Comparison of ENCODE assay signal across 31 mouse cellular contexts in genomic region chr7:97380500-97381123, GRCm38 (mm10). TPM values are rescaled to one million over a fixed set of nuclear protein-coding genes. Genes with fewer than 3 reads are reported as not detected.
DNase-seq lines count a peak whose midpoint lies in the region; ATAC-seq lines count a peak whose summit lies in the region.
"Had no signal": no experiment of that assay in that cellular context is flagged by ENCODE, and none has a peak within 500 bp of the region (broad histone marks: within the 10 kb centered on the region; RNA-seq: fewer than 3 reads in every experiment).

No protein-coding gene starts in this region.

- ATAC-seq in frontal cortex, adult (ENCODE audit: low TSS enrichment): peak; percentile 87; the same call in 1 of the 2 replicates
- ATAC-seq in midbrain, embryonic 11.5 days (ENCODE audit: low FRiP score): no peak
- no peak for ATAC-seq in midbrain, embryonic 15.5 days (replicated peaks)
- ATAC-seq: activated CD4-positive, CD25-positive, alpha-beta regulatory T cell, adult 4 months; CD4-positive, CD25-positive, alpha-beta regulatory T cell, adult 4 months; forebrain, embryonic 14.5 days; Patski had no signal

- no peak overlapping the region for H3K4me3 ChIP-seq in heart, embryonic 10.5 days
- no peak overlapping the region for H3K4me3 ChIP-seq in midbrain, embryonic 11.5 days (ENCODE audit: low read depth, low read length)
- H3K4me3 ChIP-seq in midbrain, embryonic 15.5 days: no peak overlapping the region
- H3K4me3 ChIP-seq: embryonic facial prominence, embryonic 13.5 days; embryonic facial prominence, embryonic 15.5 days; erythroblast, embryonic 14.5 days; forebrain, embryonic 10.5 days; forebrain, embryonic 12.5 days had no signal

- WGBS in heart, embryonic 10.5 days: 92% methylated on average over 5 of the region's 5 CpGs
- WGBS in midbrain, embryonic 11.5 days: 89% methylated on average over 5 of the region's 5 CpGs
- WGBS in midbrain, embryonic 15.5 days: 94% methylated on average over 5 of the region's 5 CpGs

- no peak overlapping the region for H3K4me2 ChIP-seq in midbrain, embryonic 11.5 days
- H3K4me2 ChIP-seq in midbrain, embryonic 15.5 days: no peak overlapping the region
- H3K4me2 ChIP-seq: embryonic facial prominence, embryonic 13.5 days; embryonic facial prominence, embryonic 15.5 days; forebrain, embryonic 12.5 days had no signal

- no peaks in the 10 kb centered on the region for H3K4me1 ChIP-seq in heart, embryonic 10.5 days
- H3K4me1 ChIP-seq in midbrain, embryonic 11.5 days (ENCODE audit: control insufficient read depth, insufficient read depth, low read length): no peaks in the 10 kb centered on the region
- no peaks in the 10 kb centered on the region for H3K4me1 ChIP-seq in midbrain, embryonic 15.5 days
- H3K4me1 ChIP-seq: embryonic facial prominence, embryonic 13.5 days; embryonic facial prominence, embryonic 15.5 days; forebrain, embryonic 10.5 days; forebrain, embryonic 12.5 days had no signal

- intact Hi-C loops in heart, postnatal 10 days (cut with DNase I): no loop called here

- no peak overlapping the region for H3K9ac ChIP-seq in midbrain, embryonic 11.5 days (ENCODE audit: low read length)
- no peak overlapping the region for H3K9ac ChIP-seq in midbrain, embryonic 15.5 days
- H3K9ac ChIP-seq: embryonic facial prominence, embryonic 13.5 days; embryonic facial prominence, embryonic 15.5 days; forebrain, embryonic 12.5 days had no signal

- no peaks in the 10 kb centered on the region for H3K27me3 ChIP-seq in heart, embryonic 10.5 days (ENCODE audit: insufficient read depth, poor library complexity, severe bottlenecking)
- H3K27me3 ChIP-seq in midbrain, embryonic 11.5 days (ENCODE audit: control insufficient read depth, insufficient read depth, low read length): no peaks in the 10 kb centered on the region
- no peaks in the 10 kb centered on the region for H3K27me3 ChIP-seq in midbrain, embryonic 15.5 days (replicated peaks)
- H3K27me3 ChIP-seq: CH12.LX; embryonic facial prominence, embryonic 13.5 days; embryonic facial prominence, embryonic 15.5 days; forebrain, embryonic 12.5 days; Patski had no signal

- no peak for DNase-seq in frontal cortex, postnatal 14 days (ENCODE audit: low spot score in 2 of 2)
- DNase-seq in heart, embryonic 10.5 days (ENCODE audit: low spot score): peak; percentile 53
- DNase-seq in heart, postnatal 10 days: no peak
- DNase-seq in midbrain, embryonic 11.5 days (ENCODE audit: low spot score, missing footprints): peak; percentile 47
- no peak for DNase-seq in layer of hippocampus, adult 11-12 months (ENCODE audit: low spot score)
- DNase-seq: adrenal gland, adult 8-10 months; adrenal gland, postnatal 14 days; adrenal gland, postnatal 36 days; B cell, adult 2 months; cerebellum, adult 11 months; cerebellum, adult 18-20 months; cerebellum, adult 8-10 months; cerebellum, adult 9-11 months; cerebellum, postnatal 14 days; cerebellum, postnatal 36 days; embryo, embryonic 11 days had no signal

- peaks cover 93% of the 10 kb centered on the region for H3K36me3 ChIP-seq in heart, embryonic 10.5 days
- H3K36me3 ChIP-seq in midbrain, embryonic 11.5 days (ENCODE audit: control insufficient read depth, insufficient read depth, low read length): peaks cover 24% of the 10 kb centered on the region
- H3K36me3 ChIP-seq in midbrain, embryonic 15.5 days (replicated peaks): peaks cover 21% of the 10 kb centered on the region

- no peak overlapping the region for H3K27ac ChIP-seq in heart, embryonic 10.5 days
- no peak overlapping the region for H3K27ac ChIP-seq in midbrain, embryonic 11.5 days (ENCODE audit: low read depth, low read length)
- no peak overlapping the region for H3K27ac ChIP-seq in midbrain, embryonic 15.5 days
- H3K27ac ChIP-seq: embryonic facial prominence, embryonic 13.5 days; embryonic facial prominence, embryonic 15.5 days; forebrain, embryonic 10.5 days; forebrain, embryonic 12.5 days had no signal

- H3K9me3 ChIP-seq in heart, embryonic 10.5 days: no peaks in the 10 kb centered on the region
- no peaks in the 10 kb centered on the region for H3K9me3 ChIP-seq in midbrain, embryonic 11.5 days (ENCODE audit: control insufficient read depth, low read length)
- no peaks in the 10 kb centered on the region for H3K9me3 ChIP-seq in midbrain, embryonic 15.5 days
- H3K9me3 ChIP-seq: embryonic facial prominence, embryonic 13.5 days; embryonic facial prominence, embryonic 15.5 days; forebrain, embryonic 10.5 days; forebrain, embryonic 12.5 days; G1E had no signal

RNA-seq across cellular contexts. Expression of gene Alg8, which starts 9.2 kb away (rescaled TPM):
- polyA plus RNA-seq in heart, embryonic 10.5 days (2016; fragmentation: Nextera tagmentation; extraction: Ambion mirVana): 47.3 and 53.4 TPM in 2 replicates
- total RNA-seq in heart, postnatal 10 days (2021): 1 to 10 TPM; 7.7 to 7.8 TPM
- polyA plus RNA-seq in midbrain, embryonic 11.5 days (2014; fragmentation: Nextera tagmentation; extraction: Ambion mirVana): 37.1 and 38.1 TPM in 2 replicates
- 12.9 and 14.2 TPM in 2 replicates for polyA plus RNA-seq in midbrain, embryonic 15.5 days (2015; fragmentation: Nextera tagmentation; extraction: Ambion mirVana)

RNA-seq across cellular contexts. Expression of gene Ndufc2, which starts 19.2 kb away (rescaled TPM):
- 380 and 484 TPM in 2 replicates for polyA plus RNA-seq in heart, embryonic 10.5 days (2016; fragmentation: Nextera tagmentation; extraction: Ambion mirVana)
- 100 to 1,000 TPM; 525 to 575 TPM for total RNA-seq in heart, postnatal 10 days (2021)
- 371 and 375 TPM in 2 replicates for polyA plus RNA-seq in midbrain, embryonic 11.5 days (2014; fragmentation: Nextera tagmentation; extraction: Ambion mirVana)
- 377 and 384 TPM in 2 replicates for polyA plus RNA-seq in midbrain, embryonic 15.5 days (2015; fragmentation: Nextera tagmentation; extraction: Ambion mirVana)

RNA-seq across cellular contexts. Expression of gene Thrsp, which starts 36.9 kb away (rescaled TPM):
- 0.43 and 0.51 TPM in 2 replicates for polyA plus RNA-seq in heart, embryonic 10.5 days (2016; fragmentation: Nextera tagmentation; extraction: Ambion mirVana)
- total RNA-seq in heart, postnatal 10 days (2021): 10 to 100 TPM; 20.5 to 28.4 TPM
- 0.12 TPM in 1 of 2 replicates, not detected in the other for polyA plus RNA-seq in midbrain, embryonic 11.5 days (2014; fragmentation: Nextera tagmentation; extraction: Ambion mirVana)
- polyA plus RNA-seq in midbrain, embryonic 15.5 days (2015; fragmentation: Nextera tagmentation; extraction: Ambion mirVana): 1.7 and 1.9 TPM in 2 replicates
- total RNA-seq: CH12.LX; common myeloid progenitor, adult 5-6 weeks had no signal
- polyA plus RNA-seq: activated CD4-positive, CD25-positive, alpha-beta regulatory T cell, adult 4 months; embryonic facial prominence, embryonic 11.5 days; erythroblast, embryonic 14.5 days; G1E had no signal

RNA-seq across cellular contexts. Expression of gene Kctd21, which starts 48.5 kb away (rescaled TPM):
- polyA plus RNA-seq in heart, embryonic 10.5 days (2016; fragmentation: Nextera tagmentation; extraction: Ambion mirVana): 4.1 and 4.6 TPM in 2 replicates
- 1 to 10 TPM; 1.4 to 2.7 TPM for total RNA-seq in heart, postnatal 10 days (2021)
- polyA plus RNA-seq in midbrain, embryonic 11.5 days (2014; fragmentation: Nextera tagmentation; extraction: Ambion mirVana): 4.6 and 5.8 TPM in 2 replicates
- 8.1 and 8.3 TPM in 2 replicates for polyA plus RNA-seq in midbrain, embryonic 15.5 days (2015; fragmentation: Nextera tagmentation; extraction: Ambion mirVana)
- polyA plus RNA-seq: erythroblast, embryonic 14.5 days had no signal

RNA-seq across cellular contexts. Expression of gene Usp35, which starts 48.8 kb away (rescaled TPM):
- 1.1 and 2.3 TPM in 2 replicates for polyA plus RNA-seq in heart, embryonic 10.5 days (2016; fragmentation: Nextera tagmentation; extraction: Ambion mirVana)
- 1 to 10 TPM; 1.5 to 1.7 TPM for total RNA-seq in heart, postnatal 10 days (2021)
- polyA plus RNA-seq in midbrain, embryonic 11.5 days (2014; fragmentation: Nextera tagmentation; extraction: Ambion mirVana): 2.5 and 2.9 TPM in 2 replicates
- 4.8 and 5.3 TPM in 2 replicates for polyA plus RNA-seq in midbrain, embryonic 15.5 days (2015; fragmentation: Nextera tagmentation; extraction: Ambion mirVana)
- total RNA-seq: common myeloid progenitor, adult 5-6 weeks had no signal

Comparison
In these comparisons a context has a peak if more than half of its experiments do, and no peak if none do; other contexts are left out.
1. DNase-seq: peak in heart, embryonic 10.5 days (single experiment) and midbrain, embryonic 11.5 days (single experiment); none in frontal cortex, postnatal 14 days (0 of 2), heart, postnatal 10 days (0 of 2) and layer of hippocampus, adult 11-12 months (single experiment).